Mouse (Mus musculus) limb, embryonic 10.5 days (tissue): ENCODE data around the gene Ppfibp2. TPM values are rescaled to one million over a fixed set of nuclear protein-coding genes. Genes with fewer than 3 reads are reported as not detected.

Experiments
- DNase-seq: peaks from one replicate; pipeline ENCODE4 v3.0.0-alpha.2; 2017; ENCODE audit warnings: low spot score
- H3K27ac ChIP-seq: fragments of 300-500 bp; sonication (generic); 2 replicates; pipeline ENCODE4 v1.5.1; 2016; ENCODE audit warnings: mild to moderate bottlenecking
- H3K27me3 ChIP-seq: fragments of 300-500 bp; sonication (generic); 2 replicates; pipeline ENCODE4 v1.6.1; 2016; ENCODE audit warnings: low read depth, mild to moderate bottlenecking; ENCODE audit not compliant: poor library complexity, severe bottlenecking
- H3K36me3 ChIP-seq: fragments of 300-500 bp; sonication (generic); 2 replicates; pipeline ENCODE4 v1.6.1; 2016; ENCODE audit warnings: mild to moderate bottlenecking, moderate library complexity
- H3K4me1 ChIP-seq: fragments of 300-500 bp; sonication (generic); 2 replicates; pipeline ENCODE4 v1.6.1; 2016
- H3K4me3 ChIP-seq: fragments of 300-500 bp; sonication (generic); 2 replicates; pipeline ENCODE4 v1.5.1; 2016; ENCODE audit warnings: mild to moderate bottlenecking, moderate library complexity
- H3K9me3 ChIP-seq: fragments of 300-500 bp; sonication (generic); replicated peaks from 2 replicates; pipeline ENCODE4 v1.6.1; 2016; ENCODE audit warnings: mild to moderate bottlenecking
- WGBS: fragments of 180-500 bp; shearing (Covaris S2); methylation state at CpG from one replicate; pipeline ENCODE4 v1.1.7; 2016; 5-methylcytosine and 5-hydroxymethylcytosine counted together
- polyA plus RNA-seq: library from polyadenylated mRNA; unstranded; fragments of >200 nt; fragmentation: Nextera tagmentation; extraction: Ambion mirVana; gene quantifications from 2 replicates; pipeline ENCODE4 v1.2.1, GENCODE M21; 2016

The Ppfibp2 gene
- polyA plus RNA-seq, 1 experiment from 2014 or later, result 24.9 TPM

- no peaks in the 10 kb centered on the region for H3K36me3 ChIP-seq
- no peak for DNase-seq
- H3K27ac ChIP-seq, result no peak overlapping the region
- H3K4me3 ChIP-seq, result no peak overlapping the region
- 85% methylated on average over 6 of the region's 6 CpGs for WGBS
- H3K27me3 ChIP-seq, result no peaks in the 10 kb centered on the region
- no peaks in the 10 kb centered on the region for H3K9me3 ChIP-seq
- no peaks in the 10 kb centered on the region for H3K4me1 ChIP-seq
Observed at GRCm38 (mm10) chr7:107770812-107771211, 175.8 kb downstream of the Ppfibp2 start.

GRCm38 (mm10) chr7:107778216-107778615 lies 183.2 kb downstream of the Ppfibp2 start:
- Histone ChIP-seq H3K9me3 (no peaks in the 10 kb centered on the region), H3K4me1 (no peaks in the 10 kb centered on the region), H3K27me3 (no peaks in the 10 kb centered on the region), H3K27ac (no peak overlapping the region), H3K36me3 (no peaks in the 10 kb centered on the region), H3K4me3 (no peak overlapping the region)
- no peak for DNase-seq
- WGBS, result 83% methylated on average over 1 of the region's 1 CpGs

GRCm38 (mm10) chr7:107779611-107780010 lies 184.6 kb downstream of the Ppfibp2 start:
- Histone ChIP-seq H3K27ac (no peak overlapping the region), H3K9me3 (no peaks in the 10 kb centered on the region), H3K36me3 (no peaks in the 10 kb centered on the region), H3K4me3 (no peak overlapping the region), H3K27me3 (no peaks in the 10 kb centered on the region), H3K4me1 (no peaks in the 10 kb centered on the region)
- WGBS, result 41% methylated on average over 4 of the region's 4 CpGs
- DNase-seq, result no peak

- no peaks in the 10 kb centered on the region for H3K36me3 ChIP-seq
- WGBS, result 63% methylated on average over 3 of the region's 3 CpGs
- H3K27me3 ChIP-seq, result no peaks in the 10 kb centered on the region
- no peaks in the 10 kb centered on the region for H3K4me1 ChIP-seq
- no peak for DNase-seq
- no peak overlapping the region for H3K4me3 ChIP-seq
- H3K27ac ChIP-seq, result no peak overlapping the region
- H3K9me3 ChIP-seq, result no peaks in the 10 kb centered on the region
Observed at GRCm38 (mm10) chr7:107787977-107788620, 193.1 kb downstream of the Ppfibp2 start.

GRCm38 (mm10) chr7:107796500-107796899 lies 201.5 kb downstream of the Ppfibp2 start:
- H3K4me1 ChIP-seq, result peaks cover 1% of the 10 kb centered on the region; the same call in 1 of the 2 replicates
- WGBS, result 92% methylated on average over 2 of the region's 2 CpGs
- no peaks in the 10 kb centered on the region for H3K36me3 ChIP-seq
- no peak overlapping the region for H3K4me3 ChIP-seq
- H3K27me3 ChIP-seq, result no peaks in the 10 kb centered on the region
- no peak overlapping the region for H3K27ac ChIP-seq
- no peaks in the 10 kb centered on the region for H3K9me3 ChIP-seq
- no peak for DNase-seq

Other genes starting within 250 kb of the Ppfibp2 start
- gene Syt9, start 224.5 kb upstream of the Ppfibp2 start, polyA plus RNA-seq, result 0.98 and 2.0 TPM in 2 replicates
- 9.7 and 22.3 TPM in 2 replicates for gene Olfml1, start 27.8 kb upstream of the Ppfibp2 start, polyA plus RNA-seq
- not detected in 2 replicates for gene 5330417H12Rik, start 30.0 kb downstream of the Ppfibp2 start, polyA plus RNA-seq
- gene Cyb5r2, start 162.8 kb downstream of the Ppfibp2 start, polyA plus RNA-seq, result 0.23 and 0.30 TPM in 2 replicates
- not detected in 2 replicates for gene Ovch2, start 206.0 kb downstream of the Ppfibp2 start, polyA plus RNA-seq
- gene Olfr467, start 217.1 kb downstream of the Ppfibp2 start, polyA plus RNA-seq, result not detected in 2 replicates
- not detected in 2 replicates for gene Olfr469, start 230.3 kb downstream of the Ppfibp2 start, polyA plus RNA-seq